In genomic region chr15:99653291-99653690, GRCm38 (mm10) we compare ENCODE assay signal across 9 mouse cellular contexts. TPM values are rescaled to one million over a fixed set of nuclear protein-coding genes. Genes with fewer than 3 reads are reported as not detected.
A peak's percentile ranks its signal among the peaks of the same experiment; 100 is the strongest.
DNase-seq lines count a peak whose midpoint lies in the region; ATAC-seq lines count a peak whose summit lies in the region.
"Had no signal": no experiment of that assay in that cellular context is flagged by ENCODE, and none has a peak within 500 bp of the region (broad histone marks: within the 10 kb centered on the region; RNA-seq: fewer than 3 reads in every experiment).

No protein-coding gene starts in this region.

- H3K4me3 ChIP-seq in lung, embryonic 16.5 days (ENCODE audit: low read length): peak overlapping the region; percentile 31
- H3K4me3 ChIP-seq in embryonic facial prominence, embryonic 15.5 days (replicated peaks): no peak overlapping the region; the same call in 1 of the 2 replicates
- H3K4me3 ChIP-seq in limb, embryonic 11.5 days (ENCODE audit: low read depth, low read length): peak overlapping the region; percentile 14
- no peak overlapping the region for H3K4me3 ChIP-seq in stomach, embryonic 14.5 days (ENCODE audit: low read depth, low read length)

- H3K4me2 ChIP-seq in lung, embryonic 16.5 days (ENCODE audit: low read depth, low read length): peak overlapping the region; percentile 50
- H3K4me2 ChIP-seq in embryonic facial prominence, embryonic 15.5 days (replicated peaks): peak overlapping the region; percentile 40
- peak overlapping the region; percentile 40 for H3K4me2 ChIP-seq in limb, embryonic 11.5 days (ENCODE audit: low read depth, severe bottlenecking)
- H3K4me2 ChIP-seq in stomach, embryonic 14.5 days (replicated peaks; ENCODE audit: low read depth, low read length): peak overlapping the region; percentile 30

- peaks cover 20% of the 10 kb centered on the region; the same call in 1 of the 2 replicates for H3K27me3 ChIP-seq in lung, embryonic 16.5 days (ENCODE audit: control insufficient read depth, insufficient read depth, low read depth, low read length)
- peaks cover 35% of the 10 kb centered on the region for H3K27me3 ChIP-seq in embryonic facial prominence, embryonic 15.5 days
- H3K27me3 ChIP-seq in limb, embryonic 11.5 days (ENCODE audit: control insufficient read depth, insufficient read depth, low read length): peaks cover 32% of the 10 kb centered on the region
- H3K27me3 ChIP-seq in stomach, embryonic 14.5 days (ENCODE audit: control insufficient read depth, insufficient read depth, low read length): 0 out of 2 replicates have a peak, but pooled peaks cover 11% of the 10 kb centered on the region

- no peaks in the 10 kb centered on the region for H3K9me3 ChIP-seq in lung, embryonic 16.5 days (ENCODE audit: control insufficient read depth, low read length)
- H3K9me3 ChIP-seq in embryonic facial prominence, embryonic 15.5 days (replicated peaks): no peaks in the 10 kb centered on the region
- no peaks in the 10 kb centered on the region for H3K9me3 ChIP-seq in limb, embryonic 11.5 days (ENCODE audit: control insufficient read depth, low read length)
- no peaks in the 10 kb centered on the region for H3K9me3 ChIP-seq in stomach, embryonic 14.5 days (ENCODE audit: control insufficient read depth, low read depth, low read length)

- H3K4me1 ChIP-seq in lung, embryonic 16.5 days (replicated peaks; ENCODE audit: control insufficient read depth, insufficient read depth, low read length): peaks cover 29% of the 10 kb centered on the region
- H3K4me1 ChIP-seq in embryonic facial prominence, embryonic 15.5 days: peaks cover 37% of the 10 kb centered on the region
- peaks cover 24% of the 10 kb centered on the region for H3K4me1 ChIP-seq in limb, embryonic 11.5 days (ENCODE audit: control insufficient read depth, insufficient read depth, low read length)
- H3K4me1 ChIP-seq in stomach, embryonic 14.5 days (ENCODE audit: control insufficient read depth, insufficient read depth, low read length): peaks cover 27% of the 10 kb centered on the region; the same call in 1 of the 2 replicates

- 11% methylated on average over 8 of the region's 8 CpGs for WGBS in lung, embryonic 16.5 days
- WGBS in embryonic facial prominence, embryonic 15.5 days: 10% methylated on average over 8 of the region's 8 CpGs
- 3% methylated on average over 8 of the region's 8 CpGs for WGBS in limb, embryonic 11.5 days
- WGBS in stomach, embryonic 14.5 days: 11% methylated on average over 8 of the region's 8 CpGs

- DNase-seq in lung, postnatal 4 days: no peak
- peak; percentile 58 for DNase-seq in limb, embryonic 11.5 days (ENCODE audit: low spot score)
- no peak for DNase-seq in layer of hippocampus, adult 8-10 months (ENCODE audit: low spot score in 2 of 2)
- no peak for DNase-seq in ovary, postnatal 10 days (ENCODE audit: low spot score)
- no peak for DNase-seq in left cerebral cortex, adult 8-10 months (ENCODE audit: low spot score in 2 of 2)

- ATAC-seq in lung, embryonic 16.5 days (ENCODE audit: low read depth): no peak
- no peak for ATAC-seq in embryonic facial prominence, embryonic 15.5 days (ENCODE audit: insufficient number of reproducible peaks, low FRiP score, low TSS enrichment, low read depth)
- ATAC-seq in limb, embryonic 11.5 days (ENCODE audit: insufficient number of reproducible peaks, low FRiP score, low TSS enrichment, low read depth): no peak
- no peak for ATAC-seq in stomach, embryonic 14.5 days (ENCODE audit: insufficient number of reproducible peaks, insufficient read depth, low FRiP score, low read depth)

- H3K27ac ChIP-seq in lung, embryonic 16.5 days (ENCODE audit: low read length): no peak overlapping the region
- no peak overlapping the region for H3K27ac ChIP-seq in embryonic facial prominence, embryonic 15.5 days (replicated peaks)
- H3K27ac ChIP-seq in limb, embryonic 11.5 days (replicated peaks; ENCODE audit: low read depth, low read length): no peak overlapping the region
- no peak overlapping the region; the same call in 1 of the 2 replicates for H3K27ac ChIP-seq in stomach, embryonic 14.5 days (ENCODE audit: low read length)

- no peak overlapping the region for H3K9ac ChIP-seq in lung, embryonic 16.5 days (ENCODE audit: low read length)
- no peak overlapping the region for H3K9ac ChIP-seq in embryonic facial prominence, embryonic 15.5 days
- no peak overlapping the region; the same call in 1 of the 2 replicates for H3K9ac ChIP-seq in limb, embryonic 11.5 days (ENCODE audit: low read length)
- H3K9ac ChIP-seq in stomach, embryonic 14.5 days (replicated peaks; ENCODE audit: low read depth, low read length): no peak overlapping the region

- no peaks in the 10 kb centered on the region for H3K36me3 ChIP-seq in lung, embryonic 16.5 days (ENCODE audit: control insufficient read depth, insufficient read depth, low read length)
- no peaks in the 10 kb centered on the region for H3K36me3 ChIP-seq in embryonic facial prominence, embryonic 15.5 days
- H3K36me3 ChIP-seq in limb, embryonic 11.5 days (ENCODE audit: control insufficient read depth, insufficient read depth, low read length): no peaks in the 10 kb centered on the region
- no peaks in the 10 kb centered on the region for H3K36me3 ChIP-seq in stomach, embryonic 14.5 days (ENCODE audit: control insufficient read depth, insufficient read depth, low read length)

RNA-seq across cellular contexts. Expression of gene Racgap1, which starts 1.8 kb away (rescaled TPM):
- 165 and 178 TPM in 2 replicates for polyA plus RNA-seq in lung, embryonic 16.5 days (2015; fragmentation: Nextera tagmentation; extraction: Ambion mirVana)
- 110 and 118 TPM in 2 replicates for polyA plus RNA-seq in embryonic facial prominence, embryonic 15.5 days (2015; fragmentation: Nextera tagmentation; extraction: Ambion mirVana)
- 108 and 125 TPM in 2 replicates for polyA plus RNA-seq in limb, embryonic 11.5 days (2014; fragmentation: Nextera tagmentation; extraction: Ambion mirVana)
- 108 and 109 TPM in 2 replicates for polyA plus RNA-seq in stomach, embryonic 14.5 days (2014; fragmentation: Nextera tagmentation; extraction: Ambion mirVana)
- total RNA-seq in layer of hippocampus, adult 8-10 months (2022): 1 to 10 TPM; 4.0 to 6.1 (median 4.8) TPM
- 10 to 100 TPM in 2 of 4 experiments, 1 to 10 TPM in 2; 9.3 to 11.5 (median 10.2) TPM for total RNA-seq in left cerebral cortex, adult 8-10 months (2022)

RNA-seq across cellular contexts. Expression of gene Asic1, which starts 16.9 kb away (rescaled TPM):
- polyA plus RNA-seq in lung, embryonic 16.5 days (2015; fragmentation: Nextera tagmentation; extraction: Ambion mirVana): 1.6 and 1.7 TPM in 2 replicates
- 4.4 and 4.6 TPM in 2 replicates for polyA plus RNA-seq in embryonic facial prominence, embryonic 15.5 days (2015; fragmentation: Nextera tagmentation; extraction: Ambion mirVana)
- polyA plus RNA-seq in limb, embryonic 11.5 days (2014; fragmentation: Nextera tagmentation; extraction: Ambion mirVana): 0.57 and 0.64 TPM in 2 replicates
- 1.5 and 1.8 TPM in 2 replicates for polyA plus RNA-seq in stomach, embryonic 14.5 days (2014; fragmentation: Nextera tagmentation; extraction: Ambion mirVana)
- 10 to 100 TPM; 29.0 to 38.6 (median 34.0) TPM for total RNA-seq in layer of hippocampus, adult 8-10 months (2022)
- total RNA-seq in left cerebral cortex, adult 8-10 months (2022): 10 to 100 TPM; 68.4 to 78.4 (median 74.8) TPM

RNA-seq across cellular contexts. Expression of gene Smarcd1, which starts 48.6 kb away (rescaled TPM):
- 31.1 and 34.5 TPM in 2 replicates for polyA plus RNA-seq in lung, embryonic 16.5 days (2015; fragmentation: Nextera tagmentation; extraction: Ambion mirVana)
- 37.4 and 40.1 TPM in 2 replicates for polyA plus RNA-seq in embryonic facial prominence, embryonic 15.5 days (2015; fragmentation: Nextera tagmentation; extraction: Ambion mirVana)
- 80.6 and 83.8 TPM in 2 replicates for polyA plus RNA-seq in limb, embryonic 11.5 days (2014; fragmentation: Nextera tagmentation; extraction: Ambion mirVana)
- 37.8 and 40.1 TPM in 2 replicates for polyA plus RNA-seq in stomach, embryonic 14.5 days (2014; fragmentation: Nextera tagmentation; extraction: Ambion mirVana)
- 100 to 1,000 TPM; 106 to 125 (median 113) TPM for total RNA-seq in layer of hippocampus, adult 8-10 months (2022)
- total RNA-seq in left cerebral cortex, adult 8-10 months (2022): 100 to 1,000 TPM; 152 to 159 (median 156) TPM

RNA-seq across cellular contexts. Expression of gene Gm17349, which starts 52.0 kb away (rescaled TPM):
- not detected in 2 replicates for polyA plus RNA-seq in lung, embryonic 16.5 days (2015; fragmentation: Nextera tagmentation; extraction: Ambion mirVana)
- not detected in 2 replicates for polyA plus RNA-seq in embryonic facial prominence, embryonic 15.5 days (2015; fragmentation: Nextera tagmentation; extraction: Ambion mirVana)
- not detected in 2 replicates for polyA plus RNA-seq in limb, embryonic 11.5 days (2014; fragmentation: Nextera tagmentation; extraction: Ambion mirVana)
- not detected in 2 replicates for polyA plus RNA-seq in stomach, embryonic 14.5 days (2014; fragmentation: Nextera tagmentation; extraction: Ambion mirVana)
- 1 to 10 TPM; 4.6 to 6.4 (median 5.5) TPM for total RNA-seq in layer of hippocampus, adult 8-10 months (2022)
- 1 to 10 TPM; 3.4 to 9.2 (median 4.9) TPM for total RNA-seq in left cerebral cortex, adult 8-10 months (2022)
- polyA plus RNA-seq: embryonic facial prominence, embryonic 11.5 days had no signal

RNA-seq across cellular contexts. Expression of gene Aqp6, which starts 52.1 kb away (rescaled TPM):
- polyA plus RNA-seq in lung, embryonic 16.5 days (2015; fragmentation: Nextera tagmentation; extraction: Ambion mirVana): not detected in 2 replicates
- polyA plus RNA-seq in embryonic facial prominence, embryonic 15.5 days (2015; fragmentation: Nextera tagmentation; extraction: Ambion mirVana): not detected in 2 replicates
- polyA plus RNA-seq in limb, embryonic 11.5 days (2014; fragmentation: Nextera tagmentation; extraction: Ambion mirVana): not detected in 2 replicates
- not detected in 2 replicates for polyA plus RNA-seq in stomach, embryonic 14.5 days (2014; fragmentation: Nextera tagmentation; extraction: Ambion mirVana)
- total RNA-seq in layer of hippocampus, adult 8-10 months (2022): under 1 TPM in 1 of 4 experiments, not detected in 3; 0.36 TPM
- total RNA-seq in left cerebral cortex, adult 8-10 months (2022): 1 to 10 TPM in 2 of 4 experiments, under 1 TPM in 2; 0.42 to 1.1 (median 0.77) TPM
- polyA plus RNA-seq: embryonic facial prominence, embryonic 11.5 days had no signal

Comparison
In these comparisons a context has a peak if more than half of its experiments do, and no peak if none do; other contexts are left out.
1. H3K4me3 ChIP-seq: peak in lung, embryonic 16.5 days (single experiment) and limb, embryonic 11.5 days (single experiment); none in embryonic facial prominence, embryonic 15.5 days (single experiment) and stomach, embryonic 14.5 days (single experiment).
2. Peak in every context shown above with its lines, with median percentiles within 50 percentile points of each other: H3K4me2 ChIP-seq.